Mouse (Mus musculus) CH12.LX (cell line): Measurements from ENCODE around the gene Syn3. TPM values are rescaled to one million over a fixed set of nuclear protein-coding genes. Genes with fewer than 3 reads are reported as not detected.

Experiments used
- DNase-seq: peaks from one replicate; pipeline ENCODE4 v3.0.0-alpha.2; 2013; ENCODE audit errors: extremely low read depth
- H3K27ac ChIP-seq: 2 replicates; pipeline ENCODE4 v1.5.1; 2012; ENCODE audit warnings: low read depth, mild to moderate bottlenecking, control low read depth, moderate library complexity; ENCODE audit not compliant: insufficient read depth
- H3K27me3 ChIP-seq: replicated peaks from 2 replicates; pipeline ENCODE3; 2012; ENCODE audit warnings: inconsistent platforms
- H3K36me3 ChIP-seq, 2 experiments: replicated peaks in 1 of 2; 2 replicates each; pipeline versions ENCODE3 to v1.6.1; 2012; ENCODE audit warnings: inconsistent platforms in 1 of 2, low read length in 1 of 2, mild to moderate bottlenecking in 1 of 2, mixed read lengths in 1 of 2, moderate library complexity in 1 of 2; ENCODE audit not compliant: control insufficient read depth in 1 of 2, insufficient read depth in 1 of 2
- H3K4me1 ChIP-seq, 2 experiments: 2 replicates each; pipeline ENCODE4 v1.6.1; 2012; ENCODE audit warnings: inconsistent platforms in 1 of 2, moderate library complexity in 1 of 2; ENCODE audit not compliant: insufficient read depth in 2 of 2, control insufficient read depth in 1 of 2
- H3K4me2 ChIP-seq: 2 replicates; pipeline ENCODE4 v1.6.1; 2012; ENCODE audit warnings: low read depth, mild to moderate bottlenecking, control low read depth; ENCODE audit not compliant: poor library complexity, insufficient read depth, severe bottlenecking
- H3K4me3 ChIP-seq, 3 experiments: fragments of 150-350 bp in 1 of 3; sonication (generic) in 1 of 3; replicated peaks in 1 of 3; 2 replicates each; pipeline versions ENCODE3 to v1.5.1; 2011 to 2012; ENCODE audit warnings: low read depth in 2 of 3, low read length in 2 of 3, mild to moderate bottlenecking in 2 of 3, moderate library complexity in 2 of 3, control low read depth in 1 of 3, improper control_type of control experiment in 1 of 3, inconsistent platforms in 1 of 3, mixed read lengths in 1 of 3; ENCODE audit not compliant: poor library complexity in 1 of 3
- H3K79me2 ChIP-seq: replicated peaks from 2 replicates; pipeline ENCODE4 v1.6.1; 2012; ENCODE audit warnings: mild to moderate bottlenecking, moderate library complexity; ENCODE audit not compliant: control insufficient read depth, poor library complexity, insufficient read depth, severe bottlenecking; ENCODE audit errors: extremely low read depth
- H3K9ac ChIP-seq: 2 replicates; pipeline ENCODE4 v1.6.1; 2012; ENCODE audit warnings: low read depth, mild to moderate bottlenecking, control low read depth, moderate library complexity; ENCODE audit not compliant: insufficient read depth
- H3K9me3 ChIP-seq: replicated peaks from 2 replicates; pipeline ENCODE3; 2012; ENCODE audit warnings: low read length, inconsistent platforms, mixed read lengths
- BHLHE40 ChIP-seq: IDR thresholded peaks from 2 replicates; pipeline ENCODE4 v1.6.1; 2011; ENCODE audit warnings: mild to moderate bottlenecking, low read depth, low read length, improper control_type of control experiment
- CHD2 ChIP-seq: IDR thresholded peaks from 2 replicates; pipeline ENCODE4 v1.6.1; 2011; ENCODE audit warnings: low read length, improper control_type of control experiment
- ELF1 ChIP-seq: IDR thresholded peaks from 2 replicates; pipeline ENCODE4 v1.6.1; 2014; ENCODE audit warnings: low read depth, mild to moderate bottlenecking, inconsistent platforms, low read length, improper control_type of control experiment
- EP300 ChIP-seq: IDR thresholded peaks from 2 replicates; pipeline ENCODE4 v1.6.1; 2011; ENCODE audit warnings: low read length, improper control_type of control experiment
- GABPA ChIP-seq: IDR thresholded peaks from 2 replicates; pipeline ENCODE4 v1.6.1; 2012; ENCODE audit warnings: low read depth, low read length, improper control_type of control experiment, inconsistent platforms; ENCODE audit not compliant: insufficient replicate concordance
- IRF4 ChIP-seq: IDR thresholded peaks from 2 replicates; pipeline ENCODE4 v1.6.1; 2014; ENCODE audit warnings: low read depth, mild to moderate bottlenecking, inconsistent platforms, low read length, improper control_type of control experiment
- JUN ChIP-seq: IDR thresholded peaks from 2 replicates; pipeline ENCODE4 v1.6.1; 2011; ENCODE audit warnings: low read depth, mild to moderate bottlenecking, low read length, improper control_type of control experiment, moderate library complexity; ENCODE audit not compliant: insufficient read depth
- JUND ChIP-seq: conservative IDR thresholded peaks from 2 replicates; pipeline ENCODE4 v1.6.1; 2011; ENCODE audit warnings: low read depth, low read length, improper control_type of control experiment
- KAT2A ChIP-seq: IDR thresholded peaks from 2 replicates; pipeline ENCODE4 v1.6.1; 2012; ENCODE audit warnings: low read length, improper control_type of control experiment, inconsistent platforms; ENCODE audit not compliant: insufficient replicate concordance
- MAFK ChIP-seq: IDR thresholded peaks from 2 replicates; pipeline ENCODE4 v1.6.1; 2011; ENCODE audit warnings: low read length, improper control_type of control experiment; ENCODE audit not compliant: insufficient replicate concordance
- MAX ChIP-seq: IDR thresholded peaks from 2 replicates; pipeline ENCODE4 v1.6.1; 2011; ENCODE audit warnings: low read length, improper control_type of control experiment
- MAZ ChIP-seq: IDR thresholded peaks from 2 replicates; pipeline ENCODE4 v1.6.1; 2012; ENCODE audit warnings: low read depth, mild to moderate bottlenecking, inconsistent platforms, low read length, improper control_type of control experiment, moderate library complexity
- MXI1 ChIP-seq: IDR thresholded peaks from 2 replicates; pipeline ENCODE4 v1.6.1; 2011; ENCODE audit warnings: mild to moderate bottlenecking, low read depth, low read length, improper control_type of control experiment
- POLR2A ChIP-seq: IDR thresholded peaks from 2 replicates; pipeline ENCODE4 v1.6.1; 2011; ENCODE audit warnings: low read depth, mild to moderate bottlenecking, improper control_type of control experiment, low read length
- POLR2AphosphoS2 ChIP-seq: IDR thresholded peaks from 2 replicates; pipeline ENCODE4 v1.6.1; 2011; ENCODE audit warnings: low read depth, low read length, improper control_type of control experiment
- RCOR1 ChIP-seq: conservative IDR thresholded peaks from 2 replicates; pipeline ENCODE4 v1.6.1; 2012; ENCODE audit warnings: low read depth, mild to moderate bottlenecking, inconsistent platforms, low read length, improper control_type of control experiment
- SIN3A ChIP-seq: IDR thresholded peaks from 2 replicates; pipeline ENCODE4 v1.6.1; 2012; ENCODE audit warnings: low read length, improper control_type of control experiment, inconsistent platforms
- SMC3 ChIP-seq: IDR thresholded peaks from 2 replicates; pipeline ENCODE4 v1.6.1; 2011; ENCODE audit warnings: low read depth, low read length, improper control_type of control experiment
- ZC3H11A ChIP-seq: IDR thresholded peaks from 2 replicates; pipeline ENCODE4 v1.6.1; 2012; ENCODE audit warnings: low read depth, mild to moderate bottlenecking, inconsistent platforms, low read length, improper control_type of control experiment
- ZKSCAN1 ChIP-seq: IDR thresholded peaks from 2 replicates; pipeline ENCODE4 v1.6.1; 2012; ENCODE audit warnings: low read depth, inconsistent platforms, low read length, improper control_type of control experiment, borderline replicate concordance
- dilution Hi-C: fragments of 300-500 bp; cut with MboI; formaldehyde crosslinking; loops from 2 replicates; pipeline ENCODE4 v1.14.3; 2020; ENCODE audit warnings: low sequenced_read_pairs; ENCODE audit not compliant: extremely low pct_unique_long_range_greater_than_20kb, extremely low pct_ligation_motif_present
- in situ Hi-C: fragments of 300-500 bp; cut with MboI; formaldehyde crosslinking; loops from 3 replicates; pipeline ENCODE4 v1.14.3; 2019; ENCODE audit warnings: low sequenced_read_pairs, low pct_ligation_motif_present, low pct_unique_long_range_greater_than_20kb, mixed read lengths
- polyA plus RNA-seq: library from polyadenylated mRNA; unstranded; fragments of >175 nt; gene quantifications from 2 replicates; pipeline ENCODE4 v1.2.1, GENCODE M21; 2012; ENCODE audit warnings: low read depth; ENCODE audit not compliant: insufficient read length
- total RNA-seq, 2 experiments: library from RNA; depleted of rRNA; stranded (reverse); fragments of 300-350 nt in 1 of 2; fragments of >200 nt in 1 of 2; gene quantifications; 2 replicates each; pipeline ENCODE4 v1.2.3; 2012 to 2014

Gene Syn3
- total and polyA plus RNA-seq, 3 experiments = 2.8 to 8.9 (median 5.6) TPM

- dilution Hi-C loops = no loop called here
- H3K79me2 ChIP-seq = no peaks in the 10 kb centered on the region
- no peak for TF ChIP-seq JUN
- TF ChIP-seq MAZ = no peak
- TF ChIP-seq SMC3 = no peak
- no peak for TF ChIP-seq BHLHE40
- TF ChIP-seq, all 38 proteins: peak for 0
- Histone ChIP-seq H3K9ac (no peak overlapping the region), H3K36me3 (peaks cover 0 to 51% of the 10 kb centered on the region in 2 experiments), H3K4me2 (no peak overlapping the region), H3K4me3 (no peak overlapping the region), H3K27me3 (no peaks in the 10 kb centered on the region), H3K4me1 (peaks cover 16 to 40% of the 10 kb centered on the region in 2 experiments), H3K27ac (no peak overlapping the region), H3K9me3 (no peaks in the 10 kb centered on the region)
- DNase-seq = no peak
- in situ Hi-C loops = no loop called here
Observed at GRCm38 (mm10) chr10:86367346-86367745, 131.3 kb downstream of the Syn3 start.

- Histone ChIP-seq H3K9ac (no peak overlapping the region), H3K27me3 (no peaks in the 10 kb centered on the region), H3K9me3 (no peaks in the 10 kb centered on the region), H3K27ac (no peak overlapping the region), H3K79me2 (no peaks in the 10 kb centered on the region), H3K4me1 (peaks cover 16 to 45% of the 10 kb centered on the region in 2 experiments), H3K4me2 (no peak overlapping the region), H3K36me3 (peaks cover 0 to 41% of the 10 kb centered on the region in 2 experiments), H3K4me3 (no peak overlapping the region)
- TF ChIP-seq ZKSCAN1 = no peak
- no peak for TF ChIP-seq KAT2A
- TF ChIP-seq ZC3H11A = no peak
- no peak for TF ChIP-seq SIN3A
- TF ChIP-seq EP300 = no peak
- no peak for TF ChIP-seq JUND
- TF ChIP-seq MAZ = no peak
- TF ChIP-seq SMC3 = no peak
- no peak for TF ChIP-seq IRF4
- no peak for TF ChIP-seq POLR2A
- TF ChIP-seq MAX = no peak
- TF ChIP-seq POLR2AphosphoS2 = no peak
- no peak for TF ChIP-seq MXI1
- TF ChIP-seq ELF1 = no peak
- TF ChIP-seq CHD2 = no peak
- no peak for TF ChIP-seq GABPA
- no peak for TF ChIP-seq RCOR1
- no peak for TF ChIP-seq MAFK
- in situ Hi-C loops = no loop called here
- dilution Hi-C loops = no loop called here
- DNase-seq = no peak
Observed at GRCm38 (mm10) chr10:86365632-86366092, 133.0 kb downstream of the Syn3 start.
